Mouse (Mus musculus): ENCODE results near the gene Irf2bp1.

Gene Irf2bp1

DNA sequence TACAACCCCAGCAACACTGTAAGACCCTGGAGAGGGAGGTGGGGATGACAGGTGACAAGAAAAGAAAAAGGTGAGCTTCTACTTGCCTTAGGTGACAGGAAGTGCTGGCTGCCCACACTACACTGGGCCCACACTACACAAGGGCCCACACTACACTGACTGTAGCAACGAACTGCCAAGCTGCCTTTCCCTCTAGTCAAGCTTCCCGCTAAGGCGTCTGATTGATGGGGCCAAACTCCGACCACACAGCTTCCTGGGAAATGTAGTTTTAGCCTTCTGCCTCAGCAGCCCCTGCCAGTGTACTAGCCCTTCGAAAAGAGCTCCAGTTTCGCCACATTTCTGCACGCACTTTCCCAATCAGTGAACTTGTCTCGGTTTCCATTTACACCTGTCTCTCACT lies 36.2 kb upstream of the Irf2bp1 start:
- H3K27me3 ChIP-seq (ENCODE audit: insufficient read depth, low read length): peaks cover 46% of the 10 kb centered on the region
- no peaks in the 10 kb centered on the region for H3K9me3 ChIP-seq (ENCODE audit: low read length)
- no peak for TF ChIP-seq NANOG (IDR thresholded peaks at IDR 0.05; ENCODE audit: borderline replicate concordance, low read length)
- no peaks in the 10 kb centered on the region for H3K36me3 ChIP-seq (ENCODE audit: insufficient read depth, low read length)
- H3K4me1 ChIP-seq (replicated peaks; ENCODE audit: low read depth, low read length): peaks cover 22% of the 10 kb centered on the region
- H3K4me3 ChIP-seq (replicated peaks; ENCODE audit: low read length): no peak overlapping the region

- Histone ChIP-seq H3K36me3 (ENCODE audit: insufficient read depth, low read length) (no peaks in the 10 kb centered on the region), H3K27me3 (ENCODE audit: insufficient read depth, low read length) (peaks cover 32% of the 10 kb centered on the region), H3K9me3 (ENCODE audit: low read length) (no peaks in the 10 kb centered on the region), H3K4me1 (replicated peaks; ENCODE audit: low read depth, low read length) (no peaks in the 10 kb centered on the region), H3K4me3 (replicated peaks; ENCODE audit: low read length) (no peak overlapping the region)
- TF ChIP-seq NANOG (IDR thresholded peaks at IDR 0.05; ENCODE audit: borderline replicate concordance, low read length) (no peak), CTCF (conservative IDR thresholded peaks at IDR 0.05; ENCODE audit: low read length) (peak; percentile 53)
Measured at GRCm38 (mm10) chr7:18970956-18971355, 32.9 kb upstream of the Irf2bp1 start.

DNA sequence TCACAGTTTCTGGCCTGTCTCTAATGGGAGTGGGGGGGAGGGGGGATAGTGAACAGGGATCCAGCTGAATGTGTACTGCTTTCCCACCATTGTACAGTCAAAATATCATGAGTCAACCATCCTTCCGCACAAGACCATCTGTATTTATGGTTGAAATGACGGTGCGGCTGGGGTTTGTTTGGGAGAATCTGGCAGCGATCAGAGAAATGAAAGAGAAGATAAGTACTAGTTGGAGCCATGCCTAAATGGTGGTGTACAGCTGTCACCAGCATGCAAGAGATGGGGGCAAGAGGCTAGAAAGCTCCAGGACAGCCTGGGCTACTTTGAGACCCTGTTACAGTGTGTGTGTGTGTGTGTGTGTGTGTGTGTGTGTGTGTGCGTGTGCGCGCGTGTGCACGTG lies 25.5 kb upstream of the Irf2bp1 start:
- no peak overlapping the region for H3K4me3 ChIP-seq (replicated peaks; ENCODE audit: low read length)
- H3K36me3 ChIP-seq (ENCODE audit: insufficient read depth, low read length): no peaks in the 10 kb centered on the region
- no peaks in the 10 kb centered on the region for H3K9me3 ChIP-seq (ENCODE audit: low read length)
- peaks cover 22% of the 10 kb centered on the region for H3K27me3 ChIP-seq (ENCODE audit: insufficient read depth, low read length)
- TF ChIP-seq NANOG (IDR thresholded peaks at IDR 0.05; ENCODE audit: borderline replicate concordance, low read length) (no peak), CTCF (conservative IDR thresholded peaks at IDR 0.05; ENCODE audit: low read length) (no peak), POU5F1 (IDR thresholded peaks at IDR 0.05; ENCODE audit: borderline replicate concordance, low read length) (no peak)
- H3K4me1 ChIP-seq (replicated peaks; ENCODE audit: low read depth, low read length): peaks cover 3% of the 10 kb centered on the region

GRCm38 (mm10) chr7:18986503-18986902 lies 17.3 kb upstream of the Irf2bp1 start:
- H3K27me3 ChIP-seq (ENCODE audit: insufficient read depth, low read length): peaks cover 33% of the 10 kb centered on the region
- no peak for TF ChIP-seq NANOG (IDR thresholded peaks at IDR 0.05; ENCODE audit: borderline replicate concordance, low read length)
- TF ChIP-seq CTCF (conservative IDR thresholded peaks at IDR 0.05; ENCODE audit: low read length): no peak
- no peak for TF ChIP-seq POU5F1 (IDR thresholded peaks at IDR 0.05; ENCODE audit: borderline replicate concordance, low read length)
- H3K4me1 ChIP-seq (replicated peaks; ENCODE audit: low read depth, low read length): peaks cover 12% of the 10 kb centered on the region
- no peaks in the 10 kb centered on the region for H3K9me3 ChIP-seq (ENCODE audit: low read length)
- H3K36me3 ChIP-seq (ENCODE audit: insufficient read depth, low read length): no peaks in the 10 kb centered on the region
- H3K4me3 ChIP-seq (replicated peaks; ENCODE audit: low read length): no peak overlapping the region

- peaks cover 15% of the 10 kb centered on the region for H3K4me1 ChIP-seq (replicated peaks; ENCODE audit: low read depth, low read length)
- H3K36me3 ChIP-seq (ENCODE audit: insufficient read depth, low read length): no peaks in the 10 kb centered on the region
- no peak within 1 kb of the TSS for H3K4me3 ChIP-seq (replicated peaks; ENCODE audit: low read length)
- no peaks in the 10 kb centered on the region for H3K9me3 ChIP-seq (ENCODE audit: low read length)
- TF ChIP-seq NANOG (IDR thresholded peaks at IDR 0.05; ENCODE audit: borderline replicate concordance, low read length) (no peak), CTCF (conservative IDR thresholded peaks at IDR 0.05; ENCODE audit: low read length) (no peak), POU5F1 (IDR thresholded peaks at IDR 0.05; ENCODE audit: borderline replicate concordance, low read length) (no peak)
- H3K27me3 ChIP-seq (ENCODE audit: insufficient read depth, low read length): peaks cover 39% of the 10 kb centered on the region
Measured at GRCm38 (mm10) chr7:18987100-18987499, 16.7 kb upstream of the Irf2bp1 start, which contains the start of gene Nanos2. Gene Nanos2, plus strand, starts transcription at chr7:18987400.

DNA sequence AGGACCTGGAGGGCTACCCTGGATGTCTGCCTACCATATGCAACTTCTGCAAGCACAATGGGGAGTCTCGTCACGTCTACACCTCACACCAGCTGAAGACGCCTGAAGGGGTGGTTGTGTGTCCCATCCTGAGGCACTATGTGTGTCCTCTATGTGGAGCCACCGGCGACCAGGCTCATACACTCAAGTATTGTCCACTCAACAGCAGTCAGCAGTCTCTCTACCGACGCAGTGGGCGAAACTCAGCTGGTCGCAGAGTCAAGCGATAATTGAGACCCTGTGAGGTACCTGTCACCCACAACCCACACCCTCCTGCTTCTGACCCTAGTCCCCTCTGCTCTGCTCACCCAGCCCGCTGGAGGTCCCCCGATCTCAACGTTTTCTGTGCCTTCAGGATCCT lies 16.1 kb upstream of the Irf2bp1 start:
- peaks cover 45% of the 10 kb centered on the region for H3K27me3 ChIP-seq (ENCODE audit: insufficient read depth, low read length)
- no peak for TF ChIP-seq CTCF (conservative IDR thresholded peaks at IDR 0.05; ENCODE audit: low read length)
- TF ChIP-seq POU5F1 (IDR thresholded peaks at IDR 0.05; ENCODE audit: borderline replicate concordance, low read length): no peak
- TF ChIP-seq NANOG (IDR thresholded peaks at IDR 0.05; ENCODE audit: borderline replicate concordance, low read length): no peak
- H3K36me3 ChIP-seq (ENCODE audit: insufficient read depth, low read length): no peaks in the 10 kb centered on the region
- no peaks in the 10 kb centered on the region for H3K9me3 ChIP-seq (ENCODE audit: low read length)
- peaks cover 17% of the 10 kb centered on the region for H3K4me1 ChIP-seq (replicated peaks; ENCODE audit: low read depth, low read length)
- H3K4me3 ChIP-seq (replicated peaks; ENCODE audit: low read length): no peak overlapping the region

DNA sequence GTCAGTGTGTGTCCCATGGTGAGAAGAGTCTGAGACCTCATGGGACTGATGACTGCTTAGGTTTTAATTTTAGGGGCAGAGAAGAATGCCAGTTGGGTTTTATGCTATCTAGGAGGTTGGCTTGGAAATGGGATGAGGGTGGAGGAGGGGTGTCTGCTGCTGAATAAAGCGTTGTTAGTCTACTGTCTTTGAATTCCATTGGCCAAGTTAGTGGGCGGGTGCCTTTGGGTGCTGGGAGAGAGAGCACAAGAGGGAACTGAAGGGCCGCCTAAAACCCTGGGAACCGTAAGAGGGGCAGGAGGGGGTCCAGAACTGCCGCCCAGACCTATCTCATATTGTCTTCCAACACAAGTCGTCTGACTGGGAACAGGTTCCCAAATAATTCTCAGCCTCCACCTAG lies 15.1 kb upstream of the Irf2bp1 start:
- peaks cover 4% of the 10 kb centered on the region; the same call in 1 of the 2 replicates for H3K36me3 ChIP-seq (ENCODE audit: insufficient read depth, low read length)
- no peaks in the 10 kb centered on the region for H3K9me3 ChIP-seq (ENCODE audit: low read length)
- TF ChIP-seq POU5F1 (IDR thresholded peaks at IDR 0.05; ENCODE audit: borderline replicate concordance, low read length) (no peak), NANOG (IDR thresholded peaks at IDR 0.05; ENCODE audit: borderline replicate concordance, low read length) (no peak), CTCF (conservative IDR thresholded peaks at IDR 0.05; ENCODE audit: low read length) (no peak)
- H3K4me1 ChIP-seq (replicated peaks; ENCODE audit: low read depth, low read length): peaks cover 22% of the 10 kb centered on the region
- H3K27me3 ChIP-seq (ENCODE audit: insufficient read depth, low read length): peaks cover 56% of the 10 kb centered on the region
- H3K4me3 ChIP-seq (replicated peaks; ENCODE audit: low read length): no peak overlapping the region

GRCm38 (mm10) chr7:18989995-18990394 lies 13.8 kb upstream of the Irf2bp1 start:
- peaks cover 22% of the 10 kb centered on the region for H3K4me1 ChIP-seq (replicated peaks; ENCODE audit: low read depth, low read length)
- no peak for TF ChIP-seq CTCF (conservative IDR thresholded peaks at IDR 0.05; ENCODE audit: low read length)
- TF ChIP-seq POU5F1 (IDR thresholded peaks at IDR 0.05; ENCODE audit: borderline replicate concordance, low read length): no peak
- no peak for TF ChIP-seq NANOG (IDR thresholded peaks at IDR 0.05; ENCODE audit: borderline replicate concordance, low read length)
- peaks cover 6% of the 10 kb centered on the region; the same call in 1 of the 2 replicates for H3K36me3 ChIP-seq (ENCODE audit: insufficient read depth, low read length)
- H3K4me3 ChIP-seq (replicated peaks; ENCODE audit: low read length): peak overlapping the region; percentile 80
- no peaks in the 10 kb centered on the region for H3K9me3 ChIP-seq (ENCODE audit: low read length)
- peaks cover 60% of the 10 kb centered on the region for H3K27me3 ChIP-seq (ENCODE audit: insufficient read depth, low read length)

DNA sequence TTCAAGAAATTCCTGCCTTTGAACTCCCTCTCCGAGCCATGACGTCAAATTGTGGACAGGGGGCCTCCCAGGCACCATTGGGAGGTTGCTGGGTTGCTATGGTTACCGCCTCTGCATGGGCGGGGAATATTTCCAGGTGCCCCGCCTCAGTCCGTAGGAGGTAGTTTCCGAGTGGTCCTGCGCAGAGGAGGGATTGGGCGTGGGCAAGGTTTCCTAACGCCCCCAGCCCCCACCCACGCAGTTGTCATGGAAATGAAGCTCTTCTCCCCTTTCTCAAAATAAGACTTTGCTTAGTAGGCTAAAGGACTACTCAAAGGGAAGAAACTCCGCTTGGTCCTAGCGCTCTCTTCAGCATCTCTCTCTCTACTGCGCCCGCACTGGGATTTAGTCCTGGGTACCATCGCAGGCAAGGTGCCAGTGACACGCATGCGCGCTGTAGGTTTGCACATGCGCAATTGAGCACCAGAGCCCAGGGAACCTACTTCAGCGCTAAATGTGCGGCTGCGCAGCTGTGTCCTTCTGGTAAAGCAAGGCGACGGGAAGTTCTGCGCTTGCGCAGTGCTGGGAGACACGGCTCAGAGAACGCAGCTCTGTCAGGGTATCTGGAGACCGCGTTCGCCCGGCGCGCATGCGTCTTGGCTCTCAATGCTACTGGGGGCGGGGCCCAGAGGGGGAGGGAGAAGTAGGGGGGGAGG lies 13.1 kb upstream of the Irf2bp1 start, which contains the start of gene Mypop:
Mypop (plus strand) TSS at position 645 of the 695 bp plus-strand sequence.
- no peak for TF ChIP-seq POU5F1 (IDR thresholded peaks at IDR 0.05; ENCODE audit: borderline replicate concordance, low read length)
- TF ChIP-seq CTCF (conservative IDR thresholded peaks at IDR 0.05; ENCODE audit: low read length): no peak
- no peak for TF ChIP-seq NANOG (IDR thresholded peaks at IDR 0.05; ENCODE audit: borderline replicate concordance, low read length)
- peak within 1 kb of the TSS; percentile 80 for H3K4me3 ChIP-seq (replicated peaks; ENCODE audit: low read length)
- peaks cover 60% of the 10 kb centered on the region for H3K27me3 ChIP-seq (ENCODE audit: insufficient read depth, low read length)
- peaks cover 22% of the 10 kb centered on the region for H3K4me1 ChIP-seq (replicated peaks; ENCODE audit: low read depth, low read length)
- H3K9me3 ChIP-seq (ENCODE audit: low read length): no peaks in the 10 kb centered on the region
- peaks cover 12% of the 10 kb centered on the region for H3K36me3 ChIP-seq (ENCODE audit: insufficient read depth, low read length)

Data from E14TG2a.4 (cell line).